Mouse (Mus musculus): ENCODE results near the gene 1700001P01Rik. TPM values are rescaled to one million over a fixed set of nuclear protein-coding genes. Genes with fewer than 3 reads are reported as not detected.

1700001P01Rik gene
- polyA plus RNA-seq, 1 experiment from 2014 or later, result not detected

- no peak overlapping the region for H3K4me2 ChIP-seq (ENCODE audit: low read depth, low read length)
- peaks cover 52% of the 10 kb centered on the region for H3K4me1 ChIP-seq (ENCODE audit: control insufficient read depth, low read depth, low read length)
- no peaks in the 10 kb centered on the region for H3K36me3 ChIP-seq (ENCODE audit: control insufficient read depth, insufficient read depth)
- no peaks in the 10 kb centered on the region for H3K27me3 ChIP-seq (ENCODE audit: control insufficient read depth, insufficient read depth, low read depth, low read length)
- ATAC-seq (ENCODE audit: low read depth), result no peak
- no peaks in the 10 kb centered on the region for H3K9me3 ChIP-seq (replicated peaks; ENCODE audit: control insufficient read depth, low read length)
- 56% methylated on average over 4 of the region's 4 CpGs for WGBS (ENCODE audit: insufficient replicate concordance)
- no peak overlapping the region; the same call in 1 of the 2 replicates for H3K9ac ChIP-seq (ENCODE audit: low read depth, low read length)
- H3K27ac ChIP-seq (ENCODE audit: low read length), result no peak overlapping the region
- no peak overlapping the region for H3K4me3 ChIP-seq (ENCODE audit: low read depth, low read length)
These were observed 43.4 kb upstream of the 1700001P01Rik start for GRCm38 (mm10) chr11:97819102-97819501.

DNA sequence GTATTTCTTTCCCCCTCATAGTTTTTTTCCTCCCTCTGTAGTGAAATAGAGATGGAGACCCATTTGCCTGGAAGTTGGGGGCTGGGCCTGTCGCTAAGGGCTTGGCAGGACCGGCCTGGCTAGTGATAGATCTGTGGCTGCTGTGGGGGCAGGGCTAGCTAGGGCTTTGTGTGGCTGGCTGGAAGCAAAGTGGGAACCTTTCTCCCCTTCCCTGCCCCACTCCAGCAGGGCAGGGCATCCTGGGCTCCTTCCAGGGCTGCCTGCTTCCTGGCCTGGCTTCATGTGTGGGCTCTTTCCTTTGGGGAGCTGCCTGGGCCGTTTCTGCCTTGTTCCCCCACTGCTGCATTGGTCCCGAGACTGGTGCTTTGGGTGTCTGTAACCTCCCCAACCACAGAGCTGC is 42.9 kb upstream of the 1700001P01Rik start:
- no peak overlapping the region for H3K4me2 ChIP-seq (ENCODE audit: low read depth, low read length)
- WGBS (ENCODE audit: insufficient replicate concordance), result 28% methylated on average over 4 of the region's 4 CpGs
- H3K9me3 ChIP-seq (replicated peaks; ENCODE audit: control insufficient read depth, low read length), result no peaks in the 10 kb centered on the region
- no peak overlapping the region for H3K4me3 ChIP-seq (ENCODE audit: low read depth, low read length)
- H3K4me1 ChIP-seq (ENCODE audit: control insufficient read depth, low read depth, low read length), result peaks cover 57% of the 10 kb centered on the region
- H3K9ac ChIP-seq (ENCODE audit: low read depth, low read length), result no peak overlapping the region; the same call in 1 of the 2 replicates
- no peak overlapping the region; the same call in 1 of the 2 replicates for H3K27ac ChIP-seq (ENCODE audit: low read length)
- ATAC-seq (ENCODE audit: low read depth), result no peak
- no peaks in the 10 kb centered on the region for H3K36me3 ChIP-seq (ENCODE audit: control insufficient read depth, insufficient read depth)
- no peaks in the 10 kb centered on the region for H3K27me3 ChIP-seq (ENCODE audit: control insufficient read depth, insufficient read depth, low read depth, low read length)

DNA sequence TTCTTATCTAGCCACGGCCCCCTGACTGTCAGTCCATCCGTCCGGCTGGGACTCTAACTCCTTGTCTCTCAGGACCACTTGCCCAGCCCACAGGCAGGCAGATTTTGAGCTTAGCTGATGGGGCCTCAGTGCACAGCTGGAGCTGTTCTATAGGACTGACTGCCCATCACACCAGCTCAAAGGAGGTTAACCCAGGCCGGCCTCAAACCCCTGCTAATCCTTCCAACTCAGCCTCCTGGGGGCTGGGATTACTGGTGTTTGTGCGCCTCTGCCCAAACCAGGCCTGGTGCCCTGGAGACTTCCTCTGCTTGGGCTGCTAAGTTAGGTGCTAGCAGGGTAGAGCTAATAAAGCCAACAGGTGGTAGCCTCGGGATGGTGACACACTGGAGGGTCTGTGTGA is 42.3 kb upstream of the 1700001P01Rik start:
- no peaks in the 10 kb centered on the region for H3K27me3 ChIP-seq (ENCODE audit: control insufficient read depth, insufficient read depth, low read depth, low read length)
- WGBS (ENCODE audit: insufficient replicate concordance), result 39% methylated on average over 6 of the region's 6 CpGs
- no peak overlapping the region for H3K4me3 ChIP-seq (ENCODE audit: low read depth, low read length)

DNA sequence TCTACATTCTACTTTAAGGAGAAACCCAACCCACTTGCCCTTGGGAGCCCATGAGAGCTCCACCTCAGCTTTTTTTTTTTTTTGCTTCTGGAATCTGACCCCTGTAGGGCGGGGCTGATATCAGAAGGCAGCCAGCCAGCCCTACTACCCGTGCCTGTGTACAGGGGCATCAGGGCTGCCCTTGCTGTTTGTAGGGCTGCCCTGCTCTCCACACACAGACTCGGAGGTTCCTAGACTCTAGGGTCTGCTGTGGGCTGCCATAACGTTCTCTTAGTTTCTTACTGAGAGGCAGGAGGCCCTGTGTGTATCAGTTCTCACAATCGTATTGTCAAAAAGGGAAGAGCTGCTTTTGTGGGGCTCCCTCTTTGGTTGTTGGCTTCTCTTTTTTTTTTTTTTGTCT is 41.7 kb upstream of the 1700001P01Rik start:
- H3K4me1 ChIP-seq (ENCODE audit: control insufficient read depth, low read depth, low read length), result peaks cover 64% of the 10 kb centered on the region
- ATAC-seq (ENCODE audit: low read depth), result peak; percentile 43
- no peaks in the 10 kb centered on the region for H3K9me3 ChIP-seq (replicated peaks; ENCODE audit: control insufficient read depth, low read length)
- H3K36me3 ChIP-seq (ENCODE audit: control insufficient read depth, insufficient read depth), result no peaks in the 10 kb centered on the region
- peak overlapping the region; percentile 19; the same call in 1 of the 2 replicates for H3K4me2 ChIP-seq (ENCODE audit: low read depth, low read length)
- no peaks in the 10 kb centered on the region for H3K27me3 ChIP-seq (ENCODE audit: control insufficient read depth, insufficient read depth, low read depth, low read length)
- H3K27ac ChIP-seq (ENCODE audit: low read length), result peak overlapping the region; percentile 58; the same call in 1 of the 2 replicates
- peak overlapping the region; percentile 46 for H3K9ac ChIP-seq (ENCODE audit: low read depth, low read length)
- H3K4me3 ChIP-seq (ENCODE audit: low read depth, low read length), result no peak overlapping the region
- 4% methylated on average over 5 of the region's 5 CpGs for WGBS (ENCODE audit: insufficient replicate concordance)

More for the DNA sequence above, 42.3 kb upstream of the 1700001P01Rik start:
- Histone ChIP-seq H3K36me3 (ENCODE audit: control insufficient read depth, insufficient read depth) (no peaks in the 10 kb centered on the region), H3K9ac (ENCODE audit: low read depth, low read length) (no peak overlapping the region; the same call in 1 of the 2 replicates), H3K4me1 (ENCODE audit: control insufficient read depth, low read depth, low read length) (peaks cover 60% of the 10 kb centered on the region), H3K27ac (ENCODE audit: low read length) (no peak overlapping the region; the same call in 1 of the 2 replicates), H3K4me2 (ENCODE audit: low read depth, low read length) (no peak overlapping the region), H3K9me3 (replicated peaks; ENCODE audit: control insufficient read depth, low read length) (no peaks in the 10 kb centered on the region)
- ATAC-seq (ENCODE audit: low read depth), result no peak

DNA sequence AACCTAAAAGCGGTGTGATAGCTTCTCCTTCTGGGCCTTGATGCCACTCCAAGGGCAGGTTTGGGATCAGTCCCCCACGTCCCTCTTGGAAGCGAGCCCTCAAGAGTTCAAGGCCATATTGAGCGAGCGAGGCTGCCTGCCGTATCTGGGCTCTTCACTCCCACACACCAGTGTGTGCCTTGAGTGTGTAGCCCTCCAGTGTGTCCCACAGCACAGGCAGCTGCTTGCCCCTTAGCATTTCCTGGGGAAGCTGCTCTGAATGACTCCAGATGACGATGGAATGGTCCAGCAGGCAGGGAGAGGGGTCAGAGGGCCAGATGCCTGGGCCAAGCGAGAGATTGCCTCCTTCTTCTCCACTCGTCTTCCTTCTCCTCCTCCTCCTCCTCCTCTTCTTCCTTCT is 41.2 kb upstream of the 1700001P01Rik start:
- Histone ChIP-seq H3K27ac (ENCODE audit: low read length) (no peak overlapping the region), H3K36me3 (ENCODE audit: control insufficient read depth, insufficient read depth) (no peaks in the 10 kb centered on the region), H3K4me1 (ENCODE audit: control insufficient read depth, low read depth, low read length) (peaks cover 65% of the 10 kb centered on the region), H3K9me3 (replicated peaks; ENCODE audit: control insufficient read depth, low read length) (no peaks in the 10 kb centered on the region), H3K4me3 (ENCODE audit: low read depth, low read length) (no peak overlapping the region), H3K9ac (ENCODE audit: low read depth, low read length) (no peak overlapping the region), H3K27me3 (ENCODE audit: control insufficient read depth, insufficient read depth, low read depth, low read length) (no peaks in the 10 kb centered on the region), H3K4me2 (ENCODE audit: low read depth, low read length) (no peak overlapping the region)
- 56% methylated on average over 9 of the region's 9 CpGs for WGBS (ENCODE audit: insufficient replicate concordance)
- no peak for ATAC-seq (ENCODE audit: low read depth)

DNA sequence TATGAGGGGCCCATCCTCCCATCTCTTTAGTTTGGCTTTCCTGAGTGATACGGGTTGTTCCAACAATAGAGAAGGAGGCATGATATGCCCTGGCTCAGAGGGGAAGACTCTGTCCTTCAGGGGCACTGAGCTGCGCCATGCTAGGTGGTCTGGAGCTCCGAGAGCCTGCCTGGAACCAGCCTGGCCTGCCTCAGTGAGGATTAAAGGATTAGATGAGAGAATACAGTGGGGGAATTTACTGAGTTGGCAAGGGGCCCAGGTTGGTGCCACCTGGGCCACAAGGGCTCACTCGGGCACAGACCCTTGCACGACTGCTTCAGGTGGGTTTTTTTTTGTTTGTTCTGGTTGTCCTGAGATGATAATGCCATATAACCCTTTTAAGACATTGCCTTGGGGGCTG is 40.5 kb upstream of the 1700001P01Rik start:
- Histone ChIP-seq H3K4me2 (ENCODE audit: low read depth, low read length) (no peak overlapping the region), H3K4me3 (ENCODE audit: low read depth, low read length) (no peak overlapping the region), H3K27me3 (ENCODE audit: control insufficient read depth, insufficient read depth, low read depth, low read length) (no peaks in the 10 kb centered on the region), H3K9ac (ENCODE audit: low read depth, low read length) (no peak overlapping the region), H3K4me1 (ENCODE audit: control insufficient read depth, low read depth, low read length) (peaks cover 59% of the 10 kb centered on the region), H3K9me3 (replicated peaks; ENCODE audit: control insufficient read depth, low read length) (no peaks in the 10 kb centered on the region), H3K36me3 (ENCODE audit: control insufficient read depth, insufficient read depth) (no peaks in the 10 kb centered on the region), H3K27ac (ENCODE audit: low read length) (peak overlapping the region; percentile 14; the same call in 1 of the 2 replicates)
- 68% methylated on average over 5 of the region's 5 CpGs for WGBS (ENCODE audit: insufficient replicate concordance)
- no peak for ATAC-seq (ENCODE audit: low read depth)

DNA sequence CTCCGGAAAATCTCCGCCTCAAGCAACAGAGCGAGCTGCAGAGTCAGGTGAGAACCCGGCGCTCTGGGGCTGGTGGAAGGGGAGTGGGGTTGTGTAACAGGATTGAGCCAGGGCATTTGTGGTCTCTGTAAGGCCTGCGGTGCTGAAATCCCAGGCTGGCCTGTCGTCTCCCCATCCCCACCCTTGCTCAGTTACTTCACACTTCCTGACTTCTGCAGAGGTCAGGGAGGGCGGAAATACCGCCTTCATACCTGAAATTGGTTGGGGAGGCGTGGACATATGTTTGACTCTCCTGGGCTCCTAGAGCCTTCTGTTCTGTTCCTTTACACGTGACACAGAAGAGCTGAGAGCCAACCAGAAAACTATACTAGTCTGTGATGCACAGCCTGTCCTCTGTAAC is 40.0 kb upstream of the 1700001P01Rik start:
- Histone ChIP-seq H3K4me2 (ENCODE audit: low read depth, low read length) (no peak overlapping the region), H3K4me1 (ENCODE audit: control insufficient read depth, low read depth, low read length) (peaks cover 60% of the 10 kb centered on the region), H3K27me3 (ENCODE audit: control insufficient read depth, insufficient read depth, low read depth, low read length) (no peaks in the 10 kb centered on the region), H3K9ac (ENCODE audit: low read depth, low read length) (no peak overlapping the region), H3K9me3 (replicated peaks; ENCODE audit: control insufficient read depth, low read length) (no peaks in the 10 kb centered on the region), H3K4me3 (ENCODE audit: low read depth, low read length) (no peak overlapping the region), H3K27ac (ENCODE audit: low read length) (peak overlapping the region; percentile 14; the same call in 1 of the 2 replicates), H3K36me3 (ENCODE audit: control insufficient read depth, insufficient read depth) (no peaks in the 10 kb centered on the region)
- 65% methylated on average over 11 of the region's 11 CpGs for WGBS (ENCODE audit: insufficient replicate concordance)
- ATAC-seq (ENCODE audit: low read depth), result no peak

GRCm38 (mm10) chr11:97813746-97814515 is 38.2 kb upstream of the 1700001P01Rik start:
- Histone ChIP-seq H3K4me1 (ENCODE audit: control insufficient read depth, low read depth, low read length) (peaks cover 64% of the 10 kb centered on the region), H3K4me3 (ENCODE audit: low read depth, low read length) (no peak overlapping the region), H3K27me3 (ENCODE audit: control insufficient read depth, insufficient read depth, low read depth, low read length) (no peaks in the 10 kb centered on the region), H3K9ac (ENCODE audit: low read depth, low read length) (no peak overlapping the region), H3K9me3 (replicated peaks; ENCODE audit: control insufficient read depth, low read length) (no peaks in the 10 kb centered on the region), H3K4me2 (ENCODE audit: low read depth, low read length) (no peak overlapping the region), H3K36me3 (ENCODE audit: control insufficient read depth, insufficient read depth) (no peaks in the 10 kb centered on the region), H3K27ac (ENCODE audit: low read length) (no peak overlapping the region)
- WGBS (ENCODE audit: insufficient replicate concordance), result 70% methylated on average over 16 of the region's 17 CpGs
- no peak for ATAC-seq (ENCODE audit: low read depth)

DNA sequence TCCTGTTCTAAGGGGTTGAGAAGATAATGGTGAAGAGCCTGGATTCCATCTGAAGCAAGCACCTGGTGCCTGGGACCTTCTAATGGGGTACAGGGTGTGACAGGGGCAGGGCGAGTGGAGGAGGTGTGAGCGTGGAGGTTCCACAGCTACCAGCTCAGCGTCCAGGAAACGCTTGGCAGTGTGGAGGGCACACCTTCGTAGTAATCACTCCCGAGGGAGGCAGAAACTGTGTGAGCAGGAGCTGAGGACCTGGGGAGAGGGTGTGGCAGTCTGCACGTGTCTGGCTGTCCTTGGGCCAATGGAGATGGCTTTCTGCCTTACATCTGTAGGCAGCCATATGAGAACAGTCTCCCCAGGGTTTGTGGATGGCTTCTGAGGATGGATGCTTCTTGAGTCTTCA is 37.4 kb upstream of the 1700001P01Rik start:
- H3K9me3 ChIP-seq (replicated peaks; ENCODE audit: control insufficient read depth, low read length), result no peaks in the 10 kb centered on the region
- no peak overlapping the region for H3K27ac ChIP-seq (ENCODE audit: low read length)
- no peak overlapping the region for H3K9ac ChIP-seq (ENCODE audit: low read depth, low read length)
- H3K27me3 ChIP-seq (ENCODE audit: control insufficient read depth, insufficient read depth, low read depth, low read length), result no peaks in the 10 kb centered on the region
- 64% methylated on average over 7 of the region's 7 CpGs for WGBS (ENCODE audit: insufficient replicate concordance)
- no peak for ATAC-seq (ENCODE audit: low read depth)
- H3K4me3 ChIP-seq (ENCODE audit: low read depth, low read length), result no peak overlapping the region
- H3K36me3 ChIP-seq (ENCODE audit: control insufficient read depth, insufficient read depth), result no peaks in the 10 kb centered on the region
- no peak overlapping the region for H3K4me2 ChIP-seq (ENCODE audit: low read depth, low read length)
- H3K4me1 ChIP-seq (ENCODE audit: control insufficient read depth, low read depth, low read length), result peaks cover 64% of the 10 kb centered on the region
